Mouse (Mus musculus): ENCODE data around the gene Aven. TPM values are rescaled to one million over a fixed set of nuclear protein-coding genes. Genes with fewer than 3 reads are reported as not detected.

The Aven gene
- polyA plus RNA-seq, 1 experiment from 2014 or later, result 8.4 TPM

DNA sequence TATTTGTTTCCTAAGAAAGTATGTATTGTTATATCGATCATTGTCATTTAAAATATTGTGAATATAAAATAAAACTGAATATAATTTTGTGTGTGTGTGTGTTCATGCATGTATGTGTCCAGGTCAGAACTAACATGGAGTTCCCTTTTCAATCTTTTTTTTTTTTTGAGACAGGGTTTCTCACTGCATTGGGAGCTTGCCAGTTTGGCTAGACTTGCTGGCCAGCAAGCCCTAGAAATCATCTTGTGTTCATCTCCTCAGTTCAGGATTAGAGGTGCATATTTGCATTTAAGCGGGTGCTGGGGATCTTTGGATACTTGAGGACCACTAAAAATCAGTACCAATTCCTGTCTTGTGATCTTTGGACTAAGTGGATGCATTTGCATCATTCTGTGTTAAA is 20.7 kb upstream of the Aven start:
- no peak overlapping the region for H3K4me3 ChIP-seq (replicated peaks)
- no peaks in the 10 kb centered on the region for H3K4me1 ChIP-seq (replicated peaks)
- peaks cover 4% of the 10 kb centered on the region for H3K36me3 ChIP-seq
- no peaks in the 10 kb centered on the region for H3K9me3 ChIP-seq
- no peak overlapping the region for H3K9ac ChIP-seq
- ATAC-seq, result no peak
- H3K27me3 ChIP-seq (replicated peaks), result no peaks in the 10 kb centered on the region
- 91% methylated on average over 2 of the region's 2 CpGs for WGBS
- H3K4me2 ChIP-seq (replicated peaks), result no peak overlapping the region
- H3K27ac ChIP-seq, result no peak overlapping the region

DNA sequence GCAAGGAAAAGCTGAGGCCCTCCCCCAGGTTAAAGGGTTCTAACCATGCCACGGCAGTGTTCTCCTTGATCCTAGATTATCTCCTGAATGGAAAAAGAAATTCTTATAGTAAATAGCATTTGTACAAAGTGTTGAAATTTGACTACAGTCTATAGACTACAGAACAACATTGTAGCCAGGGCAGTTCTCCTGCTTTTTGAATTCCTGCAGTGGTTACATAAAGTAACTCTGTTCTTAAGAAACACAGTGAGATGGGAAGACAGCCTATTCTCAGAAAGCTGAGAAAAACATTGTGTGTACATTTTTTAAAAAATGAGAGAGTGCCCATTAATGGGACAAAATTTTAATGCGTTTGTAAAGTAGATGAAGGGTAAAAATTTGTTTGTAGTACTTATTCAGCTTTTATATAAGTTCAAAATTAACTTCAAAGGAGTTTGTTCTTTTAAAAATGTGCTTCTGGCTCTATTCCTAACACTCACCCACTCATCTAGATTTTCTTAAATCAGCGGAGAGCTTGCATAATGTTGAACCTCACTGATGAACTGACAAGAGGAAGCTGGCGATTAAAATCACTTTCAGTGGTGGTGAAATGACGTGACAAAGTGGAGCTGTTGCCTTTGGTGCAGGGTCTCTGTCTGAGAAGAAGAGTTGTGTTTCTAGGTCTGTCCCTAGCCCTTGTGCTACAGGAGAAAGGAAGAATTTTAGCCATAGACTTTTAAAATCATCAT is 17.6 kb upstream of the Aven start:
- 76% methylated on average over 5 of the region's 5 CpGs for WGBS
- ATAC-seq, result no peak
- H3K4me2 ChIP-seq (replicated peaks), result no peak overlapping the region
- H3K36me3 ChIP-seq, result no peaks in the 10 kb centered on the region
- no peak overlapping the region for H3K4me3 ChIP-seq (replicated peaks)
- H3K27me3 ChIP-seq (replicated peaks), result no peaks in the 10 kb centered on the region
- no peaks in the 10 kb centered on the region for H3K9me3 ChIP-seq
- H3K9ac ChIP-seq, result no peak overlapping the region
- no peaks in the 10 kb centered on the region for H3K4me1 ChIP-seq (replicated peaks)
- H3K27ac ChIP-seq, result no peak overlapping the region

GRCm38 (mm10) chr2:112476554-112476953 is 16.2 kb upstream of the Aven start:
- H3K9ac ChIP-seq, result no peak overlapping the region
- H3K27me3 ChIP-seq (replicated peaks), result no peaks in the 10 kb centered on the region
- no peaks in the 10 kb centered on the region for H3K4me1 ChIP-seq (replicated peaks)
- no peak overlapping the region for H3K4me3 ChIP-seq (replicated peaks)
- WGBS, result 63% methylated on average over 6 of the region's 6 CpGs
- peak; percentile 71 for ATAC-seq
- no peaks in the 10 kb centered on the region for H3K36me3 ChIP-seq
- no peak overlapping the region for H3K27ac ChIP-seq
- no peaks in the 10 kb centered on the region for H3K9me3 ChIP-seq
- peak overlapping the region; percentile 6; the same call in 1 of the 2 replicates for H3K4me2 ChIP-seq (replicated peaks)

GRCm38 (mm10) chr2:112480669-112481068 is 12.1 kb upstream of the Aven start, which contains the start of gene Chrm5:
Gene Chrm5 (minus strand): TSS chr2:112480769.
- Histone ChIP-seq H3K36me3 (no peaks in the 10 kb centered on the region), H3K4me3 (replicated peaks) (no peak within 1 kb of the TSS), H3K27ac (no peak within 1 kb of the TSS), H3K27me3 (replicated peaks) (no peaks in the 10 kb centered on the region), H3K9me3 (no peaks in the 10 kb centered on the region), H3K9ac (no peak within 1 kb of the TSS), H3K4me1 (replicated peaks) (0 out of 2 replicates have a peak, but pooled peaks cover 2% of the 10 kb centered on the region), H3K4me2 (replicated peaks) (no peak within 1 kb of the TSS)
- WGBS, result 87% methylated on average over 5 of the region's 5 CpGs
- ATAC-seq, result no peak

GRCm38 (mm10) chr2:112481564-112481963 is 11.2 kb upstream of the Aven start:
- Histone ChIP-seq H3K4me2 (replicated peaks) (no peak overlapping the region), H3K4me3 (replicated peaks) (no peak overlapping the region), H3K4me1 (replicated peaks) (0 out of 2 replicates have a peak, but pooled peaks cover 2% of the 10 kb centered on the region), H3K27me3 (replicated peaks) (no peaks in the 10 kb centered on the region), H3K9me3 (no peaks in the 10 kb centered on the region), H3K36me3 (no peaks in the 10 kb centered on the region), H3K27ac (no peak overlapping the region), H3K9ac (no peak overlapping the region)
- 0 out of 2 replicates have a peak, but pooled peaks have one; percentile 32 for ATAC-seq
- 0% methylated on average over 2 of the region's 2 CpGs for WGBS

- Histone ChIP-seq H3K4me2 (replicated peaks) (no peak overlapping the region), H3K4me3 (replicated peaks) (no peak overlapping the region), H3K4me1 (replicated peaks) (0 out of 2 replicates have a peak, but pooled peaks cover 2% of the 10 kb centered on the region), H3K27me3 (replicated peaks) (no peaks in the 10 kb centered on the region), H3K9ac (no peak overlapping the region), H3K9me3 (no peaks in the 10 kb centered on the region), H3K36me3 (no peaks in the 10 kb centered on the region), H3K27ac (no peak overlapping the region)
- ATAC-seq, result peak; percentile 43; the same call in 1 of the 2 replicates
- 65% methylated on average over 5 of the region's 5 CpGs for WGBS
Observed at GRCm38 (mm10) chr2:112482533-112483333, 10.0 kb upstream of the Aven start.

GRCm38 (mm10) chr2:112483334-112483651 is 9.5 kb upstream of the Aven start:
- Histone ChIP-seq H3K4me2 (replicated peaks) (no peak overlapping the region), H3K4me1 (replicated peaks) (0 out of 2 replicates have a peak, but pooled peaks cover 2% of the 10 kb centered on the region), H3K4me3 (replicated peaks) (no peak overlapping the region), H3K9ac (no peak overlapping the region), H3K9me3 (no peaks in the 10 kb centered on the region), H3K27ac (peak overlapping the region; percentile 19; the same call in 1 of the 2 replicates), H3K36me3 (no peaks in the 10 kb centered on the region), H3K27me3 (replicated peaks) (no peaks in the 10 kb centered on the region)
- ATAC-seq, result no peak
- 73% methylated on average over 2 of the region's 2 CpGs for WGBS

DNA sequence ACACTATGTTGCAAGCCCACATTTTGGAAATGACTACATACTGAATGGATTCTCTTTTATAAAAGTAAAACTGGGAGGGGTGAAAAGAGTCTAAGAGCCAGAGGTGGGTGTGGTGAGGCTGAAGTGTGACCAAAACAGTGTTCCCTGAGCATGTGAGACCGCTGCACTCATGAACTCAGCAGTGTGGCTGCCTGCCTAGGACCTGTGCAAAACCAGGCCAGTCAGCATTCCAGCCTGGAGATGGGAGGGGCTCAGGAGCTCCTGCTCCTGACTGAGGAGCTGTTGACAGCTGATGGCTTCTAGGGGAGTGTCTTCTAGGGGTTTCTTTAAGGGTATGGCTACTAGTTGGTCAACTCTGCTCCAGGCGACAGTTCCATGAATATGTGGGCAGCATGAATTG is 7.9 kb upstream of the Aven start:
- WGBS, result 64% methylated on average over 2 of the region's 2 CpGs

GRCm38 (mm10) chr2:112490483-112491196 is 2.1 kb upstream of the Aven start:
- no peak overlapping the region for H3K27ac ChIP-seq
- ATAC-seq, result no peak

More for the DNA sequence above, 7.9 kb upstream of the Aven start:
- H3K36me3 ChIP-seq, result no peaks in the 10 kb centered on the region
- H3K4me2 ChIP-seq (replicated peaks), result no peak overlapping the region
- H3K27me3 ChIP-seq (replicated peaks), result no peaks in the 10 kb centered on the region
- no peak overlapping the region for H3K4me3 ChIP-seq (replicated peaks)
- no peak overlapping the region for H3K27ac ChIP-seq
- no peak for ATAC-seq
- H3K4me1 ChIP-seq (replicated peaks), result 0 out of 2 replicates have a peak, but pooled peaks cover 2% of the 10 kb centered on the region
- no peaks in the 10 kb centered on the region for H3K9me3 ChIP-seq
- H3K9ac ChIP-seq, result no peak overlapping the region

DNA sequence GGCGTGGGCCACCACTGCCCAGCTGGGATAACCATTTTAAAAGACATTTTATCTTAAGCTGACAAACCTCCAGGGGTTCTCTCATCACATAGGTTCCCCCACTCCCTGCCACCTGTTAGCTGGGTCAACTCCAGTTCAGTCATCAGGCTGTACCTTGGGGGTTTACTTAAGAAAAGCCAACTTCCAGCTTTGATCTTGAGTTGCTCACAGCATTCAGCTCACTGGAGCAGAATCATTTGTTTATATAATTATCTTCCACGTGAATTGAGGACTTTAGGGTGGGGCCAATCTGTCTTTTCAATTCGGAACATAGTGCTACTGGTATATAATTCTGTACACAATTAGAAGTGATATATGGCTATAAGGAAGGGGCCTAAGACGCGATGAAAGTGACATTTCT is 1.1 kb upstream of the Aven start:
- H3K4me1 ChIP-seq (replicated peaks), result no peaks in the 10 kb centered on the region
- H3K4me3 ChIP-seq (replicated peaks), result no peak overlapping the region
- H3K27me3 ChIP-seq (replicated peaks), result no peaks in the 10 kb centered on the region
- ATAC-seq, result no peak
- H3K9me3 ChIP-seq, result no peaks in the 10 kb centered on the region
- WGBS, result 65% methylated on average over 5 of the region's 5 CpGs
- H3K27ac ChIP-seq, result no peak overlapping the region
- H3K9ac ChIP-seq, result no peak overlapping the region
- no peak overlapping the region for H3K4me2 ChIP-seq (replicated peaks)
- H3K36me3 ChIP-seq, result no peaks in the 10 kb centered on the region

More at GRCm38 (mm10) chr2:112490483-112491196, 2.1 kb upstream of the Aven start:
- Histone ChIP-seq H3K36me3 (no peaks in the 10 kb centered on the region), H3K27me3 (replicated peaks) (no peaks in the 10 kb centered on the region), H3K4me2 (replicated peaks) (no peak overlapping the region), H3K4me3 (replicated peaks) (no peak overlapping the region), H3K4me1 (replicated peaks) (no peaks in the 10 kb centered on the region), H3K9ac (no peak overlapping the region), H3K9me3 (no peaks in the 10 kb centered on the region)
- WGBS, result 83% methylated on average over 11 of the region's 11 CpGs

- Histone ChIP-seq H3K9ac (peak overlapping the region; percentile 99), H3K27me3 (replicated peaks) (no peaks in the 10 kb centered on the region), H3K4me3 (replicated peaks) (peak overlapping the region; percentile 84), H3K4me1 (replicated peaks) (no peaks in the 10 kb centered on the region), H3K27ac (peak overlapping the region; percentile 99), H3K4me2 (replicated peaks) (peak overlapping the region; percentile 75), H3K36me3 (no peaks in the 10 kb centered on the region), H3K9me3 (no peaks in the 10 kb centered on the region)
- WGBS, result 5% methylated on average over 9 of the region's 9 CpGs
- ATAC-seq, result peak; percentile 23
Observed at GRCm38 (mm10) chr2:112492431-112492855, 321 bp upstream of the Aven start.
